Mouse (Mus musculus): ENCODE data around the gene Slc34a2. TPM values are rescaled to one million over a fixed set of nuclear protein-coding genes. Genes with fewer than 3 reads are reported as not detected.

The Slc34a2 gene
- polyA plus RNA-seq, 1 experiment from 2014 or later = not detected

GRCm38 (mm10) chr5:53110225-53110624, 72.3 kb downstream of the Slc34a2 start:
- WGBS = 66% methylated on average over 4 of the region's 4 CpGs
- ATAC-seq (ENCODE audit: low FRiP score, low TSS enrichment) (no peak), DNase-seq (no peak)
- Histone ChIP-seq H3K27ac (replicated peaks; ENCODE audit: low read depth, low read length) (no peak overlapping the region), H3K27me3 (ENCODE audit: control insufficient read depth, insufficient read depth, low read length) (no peaks in the 10 kb centered on the region), H3K4me2 (ENCODE audit: low read length) (no peak overlapping the region), H3K9ac (replicated peaks; ENCODE audit: low read length) (no peak overlapping the region), H3K4me1 (ENCODE audit: control insufficient read depth, insufficient read depth, low read length) (peaks cover 5% of the 10 kb centered on the region), H3K36me3 (ENCODE audit: control insufficient read depth, insufficient read depth, low read length) (no peaks in the 10 kb centered on the region), H3K4me3 (replicated peaks; ENCODE audit: low read depth, low read length) (no peak overlapping the region), H3K9me3 (ENCODE audit: control insufficient read depth, low read length) (no peaks in the 10 kb centered on the region)

- H3K4me3 ChIP-seq (replicated peaks; ENCODE audit: low read depth, low read length) = no peak overlapping the region
- DNase-seq (no peak), ATAC-seq (ENCODE audit: low FRiP score, low TSS enrichment) (no peak)
- WGBS = 59% methylated on average over 5 of the region's 5 CpGs
- no peaks in the 10 kb centered on the region for H3K27me3 ChIP-seq (ENCODE audit: control insufficient read depth, insufficient read depth, low read length)
- H3K9me3 ChIP-seq (ENCODE audit: control insufficient read depth, low read length) = no peaks in the 10 kb centered on the region
- H3K9ac ChIP-seq (replicated peaks; ENCODE audit: low read length) = no peak overlapping the region
- H3K4me1 ChIP-seq (ENCODE audit: control insufficient read depth, insufficient read depth, low read length) = peaks cover 5% of the 10 kb centered on the region
- H3K36me3 ChIP-seq (ENCODE audit: control insufficient read depth, insufficient read depth, low read length) = no peaks in the 10 kb centered on the region
- no peak overlapping the region for H3K4me2 ChIP-seq (ENCODE audit: low read length)
- H3K27ac ChIP-seq (replicated peaks; ENCODE audit: low read depth, low read length) = no peak overlapping the region
Observed at GRCm38 (mm10) chr5:53111036-53111435, 73.2 kb downstream of the Slc34a2 start.

- no peak overlapping the region for H3K9ac ChIP-seq (replicated peaks; ENCODE audit: low read length)
- no peaks in the 10 kb centered on the region for H3K27me3 ChIP-seq (ENCODE audit: control insufficient read depth, insufficient read depth, low read length)
- no peak overlapping the region for H3K27ac ChIP-seq (replicated peaks; ENCODE audit: low read depth, low read length)
- H3K4me1 ChIP-seq (ENCODE audit: control insufficient read depth, insufficient read depth, low read length) = peaks cover 5% of the 10 kb centered on the region
- DNase-seq (no peak), ATAC-seq (ENCODE audit: low FRiP score, low TSS enrichment) (no peak)
- H3K9me3 ChIP-seq (ENCODE audit: control insufficient read depth, low read length) = no peaks in the 10 kb centered on the region
- no peaks in the 10 kb centered on the region for H3K36me3 ChIP-seq (ENCODE audit: control insufficient read depth, insufficient read depth, low read length)
- no peak overlapping the region for H3K4me2 ChIP-seq (ENCODE audit: low read length)
- H3K4me3 ChIP-seq (replicated peaks; ENCODE audit: low read depth, low read length) = no peak overlapping the region
- WGBS = 95% methylated on average over 5 of the region's 5 CpGs
Observed at GRCm38 (mm10) chr5:53112942-53113341, 75.1 kb downstream of the Slc34a2 start.

GRCm38 (mm10) chr5:53114616-53115267, 76.9 kb downstream of the Slc34a2 start:
- no peak overlapping the region for H3K4me2 ChIP-seq (ENCODE audit: low read length)
- H3K9ac ChIP-seq (replicated peaks; ENCODE audit: low read length) = no peak overlapping the region
- H3K27me3 ChIP-seq (ENCODE audit: control insufficient read depth, insufficient read depth, low read length) = no peaks in the 10 kb centered on the region
- DNase-seq (peak; percentile 28), ATAC-seq (ENCODE audit: low FRiP score, low TSS enrichment) (peak; percentile 55; the same call in 1 of the 2 replicates)
- H3K27ac ChIP-seq (replicated peaks; ENCODE audit: low read depth, low read length) = no peak overlapping the region
- H3K4me3 ChIP-seq (replicated peaks; ENCODE audit: low read depth, low read length) = no peak overlapping the region
- 62% methylated on average over 12 of the region's 12 CpGs for WGBS
- no peaks in the 10 kb centered on the region for H3K9me3 ChIP-seq (ENCODE audit: control insufficient read depth, low read length)
- no peaks in the 10 kb centered on the region for H3K36me3 ChIP-seq (ENCODE audit: control insufficient read depth, insufficient read depth, low read length)
- H3K4me1 ChIP-seq (ENCODE audit: control insufficient read depth, insufficient read depth, low read length) = peaks cover 5% of the 10 kb centered on the region

GRCm38 (mm10) chr5:53118212-53118611, 80.3 kb downstream of the Slc34a2 start:
- H3K4me2 ChIP-seq (ENCODE audit: low read length) = no peak overlapping the region
- H3K27me3 ChIP-seq (ENCODE audit: control insufficient read depth, insufficient read depth, low read length) = no peaks in the 10 kb centered on the region
- no peak for DNase-seq
- ATAC-seq (ENCODE audit: low FRiP score, low TSS enrichment) = no peak
- no peaks in the 10 kb centered on the region for H3K9me3 ChIP-seq (ENCODE audit: control insufficient read depth, low read length)
- H3K9ac ChIP-seq (replicated peaks; ENCODE audit: low read length) = no peak overlapping the region
- no peak overlapping the region for H3K27ac ChIP-seq (replicated peaks; ENCODE audit: low read depth, low read length)
- peaks cover 4% of the 10 kb centered on the region; the same call in 1 of the 2 replicates for H3K36me3 ChIP-seq (ENCODE audit: control insufficient read depth, insufficient read depth, low read length)
- H3K4me3 ChIP-seq (replicated peaks; ENCODE audit: low read depth, low read length) = no peak overlapping the region
- WGBS = 89% methylated on average over 8 of the region's 8 CpGs
- H3K4me1 ChIP-seq (ENCODE audit: control insufficient read depth, insufficient read depth, low read length) = 0 out of 2 replicates have a peak, but pooled peaks cover 3% of the 10 kb centered on the region

GRCm38 (mm10) chr5:53119689-53120088, 81.8 kb downstream of the Slc34a2 start:
- peaks cover 4% of the 10 kb centered on the region; the same call in 1 of the 2 replicates for H3K36me3 ChIP-seq (ENCODE audit: control insufficient read depth, insufficient read depth, low read length)
- no peak for ATAC-seq (ENCODE audit: low FRiP score, low TSS enrichment)
- no peak for DNase-seq

More at GRCm38 (mm10) chr5:53119689-53120088, 81.8 kb downstream of the Slc34a2 start:
- no peaks in the 10 kb centered on the region for H3K27me3 ChIP-seq (ENCODE audit: control insufficient read depth, insufficient read depth, low read length)
- H3K4me2 ChIP-seq (ENCODE audit: low read length) = no peak overlapping the region
- H3K4me3 ChIP-seq (replicated peaks; ENCODE audit: low read depth, low read length) = no peak overlapping the region
- H3K4me1 ChIP-seq (ENCODE audit: control insufficient read depth, insufficient read depth, low read length) = 0 out of 2 replicates have a peak, but pooled peaks cover 3% of the 10 kb centered on the region
- H3K27ac ChIP-seq (replicated peaks; ENCODE audit: low read depth, low read length) = no peak overlapping the region
- no peaks in the 10 kb centered on the region for H3K9me3 ChIP-seq (ENCODE audit: control insufficient read depth, low read length)
- WGBS = 66% methylated on average over 3 of the region's 3 CpGs
- H3K9ac ChIP-seq (replicated peaks; ENCODE audit: low read length) = no peak overlapping the region

Other genes with a start within 250 kb of the Slc34a2 start
- gene Anapc4, start 204.1 kb upstream of the Slc34a2 start, polyA plus RNA-seq (2014; fragmentation: Nextera tagmentation; extraction: Ambion mirVana) = 96.8 and 131 TPM in 2 replicates
- 7.5 and 7.7 TPM in 2 replicates for gene Sel1l3, start 175.8 kb downstream of the Slc34a2 start, polyA plus RNA-seq (2014; fragmentation: Nextera tagmentation; extraction: Ambion mirVana)
- 91.5 and 93.7 TPM in 2 replicates for gene Smim20, start 229.0 kb downstream of the Slc34a2 start, polyA plus RNA-seq (2014; fragmentation: Nextera tagmentation; extraction: Ambion mirVana)